In the genomic region with DNA sequence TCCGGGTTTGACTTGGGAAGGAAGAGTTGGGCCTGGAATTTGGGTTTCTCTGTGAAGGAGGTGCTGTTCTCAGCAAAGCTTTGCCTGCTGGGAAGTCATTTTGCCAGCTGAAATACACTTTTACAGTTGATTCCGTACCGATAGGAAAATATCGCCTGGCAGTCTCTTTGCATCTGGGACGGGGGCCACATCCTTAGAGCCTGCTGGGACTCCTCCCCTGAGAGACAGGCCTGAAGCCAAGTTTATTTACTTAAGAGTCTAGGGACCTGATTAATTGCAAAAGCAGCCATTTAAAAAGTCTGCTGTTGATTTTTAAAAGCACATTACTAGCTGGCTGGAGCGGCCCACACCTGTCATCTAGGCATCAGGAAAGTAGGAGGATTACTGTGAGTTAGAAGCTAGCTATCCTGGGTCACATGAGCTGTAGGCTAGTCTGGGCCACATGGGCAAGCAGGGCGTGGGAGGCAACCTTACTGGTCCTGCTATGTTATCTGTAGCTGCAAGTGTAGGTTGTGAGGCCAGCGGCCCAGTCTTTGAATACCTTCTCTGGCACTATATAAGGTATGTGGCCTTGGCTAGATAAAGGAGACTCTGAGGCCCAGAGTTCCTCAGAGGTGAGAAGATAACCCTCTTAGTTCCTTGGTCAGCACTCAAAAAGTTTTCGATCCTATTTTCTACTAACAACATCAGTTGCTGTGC, we compare ENCODE assay signal across 8 mouse cellular contexts. TPM values are rescaled to one million over a fixed set of nuclear protein-coding genes. Genes with fewer than 3 reads are reported as not detected.
DNase-seq lines count a peak whose midpoint lies in the region; ATAC-seq and TF ChIP-seq lines count a peak whose summit lies in the region.

No protein-coding gene starts in this region.

- peaks cover 27% of the 10 kb centered on the region for H3K4me1 ChIP-seq in heart, embryonic 15.5 days (replicated peaks)
- no peaks in the 10 kb centered on the region for H3K4me1 ChIP-seq in midbrain, embryonic 16.5 days (ENCODE audit: control insufficient read depth, insufficient read depth, low read length)

- no peak overlapping the region for H3ac ChIP-seq in myocyte (ENCODE audit: control insufficient read depth, insufficient read length)

- no peak for TF ChIP-seq CTCF in layer of hippocampus, adult 2 months (conservative IDR thresholded peaks at IDR 0.05)

- H3K27me3 ChIP-seq in heart, embryonic 15.5 days: no peaks in the 10 kb centered on the region
- H3K27me3 ChIP-seq in myocyte (ENCODE audit: control insufficient read depth, insufficient read depth, insufficient read length): no peaks in the 10 kb centered on the region
- no peaks in the 10 kb centered on the region for H3K27me3 ChIP-seq in midbrain, embryonic 16.5 days (ENCODE audit: control insufficient read depth, insufficient read depth, low read depth, low read length)

- no peaks in the 10 kb centered on the region for H3K79me2 ChIP-seq in myocyte (ENCODE audit: control insufficient read depth, insufficient read depth)

- ATAC-seq in heart, embryonic 15.5 days (replicated peaks; ENCODE audit: insufficient number of reproducible peaks, insufficient read depth, low FRiP score, low read depth): no peak
- ATAC-seq in monocyte, adult 5-6 weeks (replicated peaks; ENCODE audit: insufficient number of reproducible peaks, low FRiP score, low TSS enrichment, poor library complexity, severe bottlenecking): no peak
- no peak for ATAC-seq in midbrain, embryonic 16.5 days

- H3K9ac ChIP-seq in heart, embryonic 15.5 days: no peak overlapping the region
- no peak overlapping the region for H3K9ac ChIP-seq in midbrain, embryonic 16.5 days (ENCODE audit: low read depth, low read length)

- H3K4me2 ChIP-seq in heart, embryonic 15.5 days: no peak overlapping the region
- no peak overlapping the region for H3K4me2 ChIP-seq in myocyte (ENCODE audit: low read depth)
- H3K4me2 ChIP-seq in midbrain, embryonic 16.5 days (ENCODE audit: low read length): no peak overlapping the region

- no peak for TF ChIP-seq POLR2A in myocyte (IDR thresholded peaks at IDR 0.05; ENCODE audit: insufficient read length, low read depth)

- H3K27ac ChIP-seq in layer of hippocampus, adult 2 months: peak overlapping the region; percentile 58
- peak overlapping the region; percentile 10; the same call in 1 of the 2 replicates for H3K27ac ChIP-seq in heart, embryonic 15.5 days
- no peak overlapping the region for H3K27ac ChIP-seq in midbrain, embryonic 16.5 days (ENCODE audit: low read length)

- no peak overlapping the region for H3K4me3 ChIP-seq in layer of hippocampus, adult 2 months
- H3K4me3 ChIP-seq in heart, embryonic 15.5 days: no peak overlapping the region
- H3K4me3 ChIP-seq in myocyte: no peak overlapping the region
- no peak overlapping the region for H3K4me3 ChIP-seq in midbrain, embryonic 16.5 days (ENCODE audit: low read depth, low read length)

- no peaks in the 10 kb centered on the region for H3K36me3 ChIP-seq in heart, embryonic 15.5 days
- no peaks in the 10 kb centered on the region for H3K36me3 ChIP-seq in myocyte (ENCODE audit: control insufficient read depth, insufficient read depth)
- H3K36me3 ChIP-seq in midbrain, embryonic 16.5 days (ENCODE audit: control insufficient read depth, insufficient read depth, low read length): no peaks in the 10 kb centered on the region

- DNase-seq in layer of hippocampus, adult 2 months (ENCODE audit: low spot score in 2 of 2): no peak
- no peak for DNase-seq in layer of hippocampus, adult 9-11 months
- peak; percentile 16 for DNase-seq in embryo, embryonic 11.5 days (ENCODE audit: low read depth, low spot score)
- no peak for DNase-seq in ovary, postnatal 36 days (ENCODE audit: low spot score)

- no peaks in the 10 kb centered on the region for H3K9me3 ChIP-seq in heart, embryonic 15.5 days (replicated peaks)
- no peaks in the 10 kb centered on the region for H3K9me3 ChIP-seq in midbrain, embryonic 16.5 days (replicated peaks; ENCODE audit: control insufficient read depth, low read length, poor library complexity, severe bottlenecking)

- WGBS in heart, embryonic 15.5 days: 38% methylated on average over 9 of the region's 9 CpGs
- 74% methylated on average over 9 of the region's 9 CpGs for WGBS in midbrain, embryonic 16.5 days

TF ChIP-seq in myocyte, 11 proteins besides CTCF, POLR2A, EP300 and RAD21:
- peak; percentile 45 for TF ChIP-seq USF1 (IDR thresholded peaks at IDR 0.05; ENCODE audit: low read depth)
- no peak for TF ChIP-seq CEBPB (IDR thresholded peaks at IDR 0.05; ENCODE audit: insufficient read depth, poor library complexity, severe bottlenecking)
- TF ChIP-seq MAX (IDR thresholded peaks at IDR 0.05; ENCODE audit: low read depth): no peak
- TF ChIP-seq MYOD1 (IDR thresholded peaks at IDR 0.05; ENCODE audit: control insufficient read depth in 1 of 3, insufficient read length in 2 of 3, low read depth in 2 of 3): no peak
- no peak for TF ChIP-seq REST (IDR thresholded peaks at IDR 0.05; ENCODE audit: insufficient read depth, insufficient read length)
- TF ChIP-seq E2F4 (IDR thresholded peaks at IDR 0.05; ENCODE audit: insufficient read depth): no peak

RNA-seq across cellular contexts. Expression of gene Prg3, which starts 24.0 kb away (rescaled TPM):
- total RNA-seq in layer of hippocampus, adult 2 months (2021): not detected
- polyA plus RNA-seq in heart, embryonic 15.5 days (2015; fragmentation: Nextera tagmentation; extraction: Ambion mirVana): not detected in 2 replicates
- polyA plus RNA-seq in myocyte (2012; fragmentation: generic; extraction: Trizol): not detected
- total RNA-seq in monocyte, adult 5-6 weeks (2017): not detected in 3 replicates
- polyA plus RNA-seq in midbrain, embryonic 16.5 days (2015; fragmentation: Nextera tagmentation; extraction: Ambion mirVana): not detected in 2 replicates

RNA-seq across cellular contexts. Expression of gene Ssrp1, which starts 25.0 kb away (rescaled TPM):
- total RNA-seq in layer of hippocampus, adult 2 months (2021): 100 to 1,000 TPM; 125 to 132 TPM
- polyA plus RNA-seq in heart, embryonic 15.5 days (2015; fragmentation: Nextera tagmentation; extraction: Ambion mirVana): 104 and 141 TPM in 2 replicates
- 123 TPM for polyA plus RNA-seq in myocyte (2012; fragmentation: generic; extraction: Trizol)
- 113 to 215 TPM (median 119 TPM) in 3 replicates for total RNA-seq in monocyte, adult 5-6 weeks (2017)
- polyA plus RNA-seq in midbrain, embryonic 16.5 days (2015; fragmentation: Nextera tagmentation; extraction: Ambion mirVana): 162 and 170 TPM in 2 replicates

RNA-seq across cellular contexts. Expression of gene P2rx3, which starts 25.2 kb away (rescaled TPM):
- total RNA-seq in layer of hippocampus, adult 2 months (2021): 1 to 10 TPM; 2.3 to 2.4 TPM
- 0.33 and 0.68 TPM in 2 replicates for polyA plus RNA-seq in heart, embryonic 15.5 days (2015; fragmentation: Nextera tagmentation; extraction: Ambion mirVana)
- 53.1 TPM for polyA plus RNA-seq in myocyte (2012; fragmentation: generic; extraction: Trizol)
- total RNA-seq in monocyte, adult 5-6 weeks (2017): 0.29 TPM in 1 of 3 replicates, not detected in the others
- polyA plus RNA-seq in midbrain, embryonic 16.5 days (2015; fragmentation: Nextera tagmentation; extraction: Ambion mirVana): 1.4 and 2.1 TPM in 2 replicates

RNA-seq across cellular contexts. Expression of gene Prg2, which starts 31.8 kb away (rescaled TPM):
- not detected for total RNA-seq in layer of hippocampus, adult 2 months (2021)
- 0.35 and 0.57 TPM in 2 replicates for polyA plus RNA-seq in heart, embryonic 15.5 days (2015; fragmentation: Nextera tagmentation; extraction: Ambion mirVana)
- polyA plus RNA-seq in myocyte (2012; fragmentation: generic; extraction: Trizol): not detected
- 1.2 to 3.6 TPM in 2 of 3 replicates, not detected in the other for total RNA-seq in monocyte, adult 5-6 weeks (2017)
- polyA plus RNA-seq in midbrain, embryonic 16.5 days (2015; fragmentation: Nextera tagmentation; extraction: Ambion mirVana): not detected in 2 replicates

RNA-seq across cellular contexts. Expression of gene Tnks1bp1, which starts 35.8 kb away (rescaled TPM):
- total RNA-seq in layer of hippocampus, adult 2 months (2021): 100 to 1,000 TPM; 166 to 182 TPM
- polyA plus RNA-seq in heart, embryonic 15.5 days (2015; fragmentation: Nextera tagmentation; extraction: Ambion mirVana): 23.9 and 31.7 TPM in 2 replicates
- polyA plus RNA-seq in myocyte (2012; fragmentation: generic; extraction: Trizol): 84.0 TPM
- 7.1 to 18.7 TPM (median 10.0 TPM) in 3 replicates for total RNA-seq in monocyte, adult 5-6 weeks (2017)
- polyA plus RNA-seq in midbrain, embryonic 16.5 days (2015; fragmentation: Nextera tagmentation; extraction: Ambion mirVana): 23.0 and 27.4 TPM in 2 replicates

Comparison
In these comparisons a context has a peak if more than half of its experiments do, and no peak if none do; other contexts are left out.
1. RNA of gene P2rx3, which starts 25.2 kb away (polyA plus RNA-seq): 53.1 TPM in myocyte (single experiment); 1.4 to 2.1 TPM in midbrain, embryonic 16.5 days and 0.33 to 0.68 TPM in heart, embryonic 15.5 days; every median in the first group is over 10 times any median in the second.